Mouse (Mus musculus) hematopoietic multipotent progenitor cell, adult 10-12 weeks (in vitro differentiated cells): ENCODE data around the gene Mlc1. TPM values are rescaled to one million over a fixed set of nuclear protein-coding genes. Genes with fewer than 3 reads are reported as not detected.

Experiments
- polyA plus RNA-seq: library from polyadenylated mRNA; stranded (reverse); fragments of >175 nt; gene quantifications from 2 replicates; pipeline ENCODE4 v1.2.3, GENCODE M21; 2012; ENCODE audit warnings: low replicate concordance

The Mlc1 gene
- polyA plus RNA-seq: not detected in 2 replicates

GRCm38 (mm10) chr15:88978281-88979137, at the start of gene Mlc1:
Gene Mlc1 (minus strand): TSS chr15:88979007.

GRCm38 (mm10) chr15:88982534-88983079, 3.8 kb upstream of the Mlc1 start, which contains the start of gene Mov10l1:
Gene Mov10l1 (plus strand): TSS chr15:88982909.

GRCm38 (mm10) chr15:88954368-88955072, 24.3 kb downstream of the Mlc1 start, which contains the start of gene Ttll8:
Gene Ttll8 (minus strand): TSS chr15:88954418.

Other genes with a start within 250 kb of the Mlc1 start
- gene Brd1, start 244.8 kb downstream of the Mlc1 start, polyA plus RNA-seq: 40.7 and 42.6 TPM in 2 replicates
- gene Zbed4, start 227.3 kb downstream of the Mlc1 start, polyA plus RNA-seq: 5.3 and 6.3 TPM in 2 replicates
- 2.2 and 8.6 TPM in 2 replicates for gene Alg12, start 159.7 kb downstream of the Mlc1 start, polyA plus RNA-seq
- gene Creld2, start 159.4 kb downstream of the Mlc1 start, polyA plus RNA-seq: 22.5 and 50.6 TPM in 2 replicates
- 18.2 and 33.2 TPM in 2 replicates for gene Pim3, start 116.8 kb downstream of the Mlc1 start, polyA plus RNA-seq
- not detected in 2 replicates for gene Ttll8, start 24.6 kb downstream of the Mlc1 start, polyA plus RNA-seq
- gene Mov10l1, start 3.9 kb upstream of the Mlc1 start, polyA plus RNA-seq: not detected in 2 replicates
- gene Panx2, start 80.7 kb upstream of the Mlc1 start, polyA plus RNA-seq: 0.07 and 0.22 TPM in 2 replicates
- gene Trabd, start 96.1 kb upstream of the Mlc1 start, polyA plus RNA-seq: 93.0 and 178 TPM in 2 replicates
- 8.3 and 15.0 TPM in 2 replicates for gene Selenoo, start 110.1 kb upstream of the Mlc1 start, polyA plus RNA-seq
- 52.9 and 64.3 TPM in 2 replicates for gene Tubgcp6, start 144.1 kb upstream of the Mlc1 start, polyA plus RNA-seq
- gene Hdac10, start 149.7 kb upstream of the Mlc1 start, polyA plus RNA-seq: 7.1 and 39.2 TPM in 2 replicates
- 5.9 and 9.3 TPM in 2 replicates for gene Mapk12, start 161.7 kb upstream of the Mlc1 start, polyA plus RNA-seq
- 13.6 and 30.8 TPM in 2 replicates for gene Mapk11, start 170.6 kb upstream of the Mlc1 start, polyA plus RNA-seq
- 114 and 275 TPM in 2 replicates for gene Plxnb2, start 201.8 kb upstream of the Mlc1 start, polyA plus RNA-seq
- 28.6 and 33.7 TPM in 2 replicates for gene Dennd6b, start 217.5 kb upstream of the Mlc1 start, polyA plus RNA-seq
- 175 and 371 TPM in 2 replicates for gene Ppp6r2, start 232.5 kb upstream of the Mlc1 start, polyA plus RNA-seq